Mouse (Mus musculus) stomach, postnatal 0 days (tissue): ENCODE data around the gene Ifnl3. TPM values are rescaled to one million over a fixed set of nuclear protein-coding genes. Genes with fewer than 3 reads are reported as not detected.

Source experiments
- ATAC-seq: fragments of 200-750 bp; cut with Nextera tagmentation; 2 replicates; pipeline ENCODE4 v1.8.0; 2017; ENCODE audit not compliant: low FRiP score, low TSS enrichment
- DNase-seq: peaks from one replicate; pipeline ENCODE4 v3.0.0-alpha.2; 2016; ENCODE audit warnings: low spot score
- H3K27ac ChIP-seq: fragments of 300-500 bp; sonication (generic); replicated peaks from 2 replicates; pipeline ENCODE4 v1.5.1; 2014; ENCODE audit warnings: mild to moderate bottlenecking, control low read depth
- H3K27me3 ChIP-seq: fragments of 300-500 bp; sonication (generic); 2 replicates; pipeline ENCODE4 v1.6.1; 2014; ENCODE audit warnings: low read length; ENCODE audit not compliant: control insufficient read depth, insufficient read depth
- H3K36me3 ChIP-seq: fragments of 300-500 bp; sonication (generic); 2 replicates; pipeline ENCODE4 v1.6.1; 2014; ENCODE audit warnings: low read length, mixed read lengths; ENCODE audit not compliant: control insufficient read depth, insufficient read depth
- H3K4me1 ChIP-seq: fragments of 300-500 bp; sonication (generic); replicated peaks from 2 replicates; pipeline ENCODE4 v1.6.1; 2014; ENCODE audit warnings: antibody characterized with exemption; ENCODE audit not compliant: control insufficient read depth, insufficient read depth
- H3K4me2 ChIP-seq: fragments of 300-500 bp; sonication (generic); replicated peaks from 2 replicates; pipeline ENCODE4 v1.6.1; 2014; ENCODE audit warnings: low read depth, mild to moderate bottlenecking, control low read depth, moderate library complexity
- H3K4me3 ChIP-seq: fragments of 300-500 bp; sonication (generic); 2 replicates; pipeline ENCODE4 v1.5.1; 2014; ENCODE audit warnings: low read depth, low read length, control low read depth
- H3K9ac ChIP-seq: fragments of 300-500 bp; sonication (generic); 2 replicates; pipeline ENCODE4 v1.6.1; 2014; ENCODE audit warnings: mild to moderate bottlenecking, low read length, control low read depth, mixed read lengths
- H3K9me3 ChIP-seq: fragments of 300-500 bp; sonication (generic); 2 replicates; pipeline ENCODE4 v1.6.1; 2016; ENCODE audit warnings: low read length; ENCODE audit not compliant: control insufficient read depth
- CTCF ChIP-seq: IDR thresholded peaks from 2 replicates; pipeline ENCODE4 v1.5.1; 2016; ENCODE audit warnings: antibody characterized with exemption, low read depth, mild to moderate bottlenecking, moderate library complexity
- EP300 ChIP-seq: optimal IDR thresholded peaks from 2 replicates; pipeline ENCODE3; 2016; ENCODE audit warnings: antibody characterized with exemption
- WGBS: fragments of 180-500 bp; shearing (Covaris S2); extraction: QIAGEN DNeasy Blood & Tissue Kit; methylation state at CpG from one replicate; pipeline ENCODE4 v1.1.7; 2014; 5-methylcytosine and 5-hydroxymethylcytosine counted together
- polyA plus RNA-seq: library from polyadenylated mRNA; unstranded; fragments of >200 nt; fragmentation: Nextera tagmentation; extraction: Ambion mirVana; gene quantifications from 2 replicates; pipeline ENCODE4 v1.2.1, GENCODE M21; 2015

Ifnl3 gene
- polyA plus RNA-seq, 1 experiment from 2014 or later, result not detected

- TF ChIP-seq CTCF (no peak), EP300 (no peak)
- Histone ChIP-seq H3K4me1 (0 out of 2 replicates have a peak, but pooled peaks cover 2% of the 10 kb centered on the region), H3K9ac (no peak overlapping the region), H3K4me3 (no peak overlapping the region), H3K27me3 (no peaks in the 10 kb centered on the region), H3K27ac (peak overlapping the region; percentile 61), H3K4me2 (no peak overlapping the region), H3K9me3 (no peaks in the 10 kb centered on the region), H3K36me3 (peaks cover 6% of the 10 kb centered on the region)
- ATAC-seq (no peak; the same call in 1 of the 2 replicates), DNase-seq (no peak)
- WGBS, result 10% methylated on average over 5 of the region's 5 CpGs
These were observed 33.4 kb downstream of the Ifnl3 start for GRCm38 (mm10) chr7:28555939-28556535.

DNA sequence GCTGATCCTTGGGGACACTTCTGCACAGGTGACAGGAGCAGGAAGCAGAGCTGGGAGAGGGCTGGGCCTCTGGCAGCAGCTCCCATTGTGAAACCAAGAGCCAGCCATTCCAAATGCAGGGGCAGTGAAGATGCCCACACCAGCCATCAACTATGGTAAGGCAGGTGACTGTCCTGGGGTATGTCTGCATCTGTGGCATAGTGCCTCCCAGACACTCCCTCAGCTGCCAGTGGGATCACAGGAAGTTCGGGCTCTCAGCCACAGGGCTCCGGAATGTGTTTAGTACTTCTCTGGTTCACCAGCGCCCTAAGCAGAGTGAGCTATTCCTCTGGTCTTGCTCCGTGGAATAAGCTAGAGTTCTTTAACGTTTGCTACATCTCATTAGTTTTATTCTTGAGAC lies 34.4 kb downstream of the Ifnl3 start:
- peaks cover 9% of the 10 kb centered on the region for H3K36me3 ChIP-seq
- peak overlapping the region; percentile 18; the same call in 1 of the 2 replicates for H3K9ac ChIP-seq
- H3K9me3 ChIP-seq, result no peaks in the 10 kb centered on the region
- H3K4me2 ChIP-seq, result no peak overlapping the region
- ATAC-seq, result no peak
- TF ChIP-seq CTCF, result no peak
- no peak for TF ChIP-seq EP300
- H3K4me3 ChIP-seq, result no peak overlapping the region
- DNase-seq, result no peak
- 0 out of 2 replicates have a peak, but pooled peaks cover 2% of the 10 kb centered on the region for H3K4me1 ChIP-seq
- H3K27me3 ChIP-seq, result no peaks in the 10 kb centered on the region
- peak overlapping the region; percentile 61 for H3K27ac ChIP-seq
- 50% methylated on average over 5 of the region's 5 CpGs for WGBS

DNA sequence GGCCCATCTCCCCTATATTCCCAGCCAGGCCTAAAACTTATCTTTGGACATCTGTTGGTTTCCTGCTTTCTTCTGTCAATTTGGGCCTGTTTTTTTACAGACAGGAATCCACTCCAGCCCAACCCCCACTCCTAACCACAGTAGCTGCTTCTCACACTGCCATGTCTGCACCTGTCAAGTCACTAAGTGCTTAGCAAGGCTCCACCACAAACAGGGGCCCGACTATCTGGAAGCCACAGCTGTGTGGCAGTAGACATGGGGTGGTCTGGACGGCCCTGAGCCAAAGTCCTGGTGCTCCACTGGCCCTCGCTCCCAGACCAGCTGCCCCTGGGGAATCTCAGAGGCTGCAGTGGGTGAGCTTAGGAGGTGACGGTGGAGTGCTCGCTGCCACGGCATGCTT lies 35.1 kb downstream of the Ifnl3 start:
- Histone ChIP-seq H3K9me3 (no peaks in the 10 kb centered on the region), H3K4me1 (0 out of 2 replicates have a peak, but pooled peaks cover 2% of the 10 kb centered on the region), H3K27ac (0 out of 2 replicates have a peak overlapping the region, but pooled peaks have one; percentile 13), H3K9ac (no peak overlapping the region), H3K27me3 (no peaks in the 10 kb centered on the region), H3K4me2 (no peak overlapping the region), H3K36me3 (peaks cover 10% of the 10 kb centered on the region), H3K4me3 (no peak overlapping the region)
- DNase-seq (no peak), ATAC-seq (no peak)
- TF ChIP-seq EP300 (no peak), CTCF (no peak)
- 77% methylated on average over 6 of the region's 6 CpGs for WGBS

DNA sequence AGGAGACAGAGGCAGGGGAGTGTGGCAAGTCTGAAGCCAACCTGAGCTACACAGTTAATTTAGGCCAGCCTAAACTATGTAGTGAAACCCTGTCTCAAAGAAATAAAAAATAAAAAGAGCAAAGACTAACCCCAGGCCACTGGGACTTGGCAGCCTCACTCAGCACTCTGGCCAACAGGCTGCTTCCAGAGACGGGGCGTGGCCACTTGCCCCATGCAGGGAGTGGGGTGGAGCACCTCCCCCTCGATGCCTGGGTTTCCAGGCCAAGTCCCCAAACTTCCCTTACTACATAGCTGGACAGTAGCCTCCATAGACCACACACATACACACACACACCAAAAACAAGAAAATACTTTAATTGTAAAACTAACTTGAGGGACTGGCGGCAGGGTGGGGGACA lies 35.9 kb downstream of the Ifnl3 start:
- DNase-seq (peak; percentile 60), ATAC-seq (peak; percentile 38; the same call in 1 of the 2 replicates)
- TF ChIP-seq CTCF, result no peak
- no peak for TF ChIP-seq EP300
- peaks cover 12% of the 10 kb centered on the region for H3K36me3 ChIP-seq
- H3K27ac ChIP-seq, result peak overlapping the region; percentile 30; the same call in 1 of the 2 replicates
- H3K4me3 ChIP-seq, result no peak overlapping the region
- no peaks in the 10 kb centered on the region for H3K27me3 ChIP-seq
- H3K4me2 ChIP-seq, result no peak overlapping the region
- no peak overlapping the region for H3K9ac ChIP-seq
- no peaks in the 10 kb centered on the region for H3K9me3 ChIP-seq
- WGBS, result 36% methylated on average over 4 of the region's 4 CpGs
- H3K4me1 ChIP-seq, result 0 out of 2 replicates have a peak, but pooled peaks cover 2% of the 10 kb centered on the region

- Histone ChIP-seq H3K4me3 (no peak overlapping the region), H3K4me1 (0 out of 2 replicates have a peak, but pooled peaks cover 2% of the 10 kb centered on the region), H3K27ac (no peak overlapping the region), H3K27me3 (no peaks in the 10 kb centered on the region), H3K4me2 (no peak overlapping the region), H3K9ac (no peak overlapping the region), H3K9me3 (no peaks in the 10 kb centered on the region), H3K36me3 (peaks cover 18% of the 10 kb centered on the region)
- 91% methylated on average over 10 of the region's 10 CpGs for WGBS
- ATAC-seq (no peak), DNase-seq (no peak)
- no peak for TF ChIP-seq CTCF
- no peak for TF ChIP-seq EP300
These were observed 38.2 kb downstream of the Ifnl3 start for GRCm38 (mm10) chr7:28560856-28561255.

GRCm38 (mm10) chr7:28561967-28562366 lies 39.3 kb downstream of the Ifnl3 start:
- Histone ChIP-seq H3K9ac (no peak overlapping the region), H3K27ac (no peak overlapping the region), H3K4me1 (0 out of 2 replicates have a peak, but pooled peaks cover 2% of the 10 kb centered on the region), H3K36me3 (peaks cover 23% of the 10 kb centered on the region), H3K27me3 (no peaks in the 10 kb centered on the region), H3K9me3 (no peaks in the 10 kb centered on the region), H3K4me2 (no peak overlapping the region), H3K4me3 (no peak overlapping the region)
- ATAC-seq, result no peak
- WGBS, result 94% methylated on average over 11 of the region's 11 CpGs
- DNase-seq, result no peak
- TF ChIP-seq EP300 (no peak), CTCF (no peak)
